Mouse (Mus musculus) adrenal gland, postnatal 10 days (tissue): ENCODE measurements around the gene Hist1h3h. TPM values are rescaled to one million over a fixed set of nuclear protein-coding genes. Genes with fewer than 3 reads are reported as not detected.
"Not testable (repeated sequence)": the region's sequence is repeated elsewhere in the genome, so short reads cannot be mapped to it uniquely, and the experiment has no call there.

Experiments
- DNase-seq: peaks from one replicate; pipeline ENCODE4 v3.0.0; 2021; ENCODE audit warnings: mixed read lengths
- long read RNA-seq, 2 experiments: library from polyadenylated mRNA; stranded (forward); transcript quantifications; one replicate each; pipeline ENCODE4 v2.0.0; 2021
- total RNA-seq, 2 experiments: library from RNA; stranded (reverse); gene quantifications; 2 replicates each; pipeline ENCODE4 v1.2.3; 2021

Hist1h3h gene
- 100 to 1,000 TPM; 397 to 474 TPM for total RNA-seq
- long read RNA-seq, experiment 1: 0 reads
- long read RNA-seq, experiment 2: 0 reads

- peak; percentile 89 for DNase-seq
These were observed at the start of gene Hist1h3h for GRCm38 (mm10) chr13:21717397-21718357. TSS of gene Hist1h3h (plus strand) at chr13:21717659.

- DNase-seq: no peak
These were observed 40.2 kb upstream of the Hist1h3h start, which contains the start of gene Olfr1360 for GRCm38 (mm10) chr13:21677305-21677704. TSS of gene Olfr1360 (minus strand) at chr13:21677405.

GRCm38 (mm10) chr13:21697811-21698210 lies 19.6 kb upstream of the Hist1h3h start, which contains the start of gene Olfr1359:
TSS of gene Olfr1359 (plus strand) at chr13:21698111.
- no peak for DNase-seq

DNA sequence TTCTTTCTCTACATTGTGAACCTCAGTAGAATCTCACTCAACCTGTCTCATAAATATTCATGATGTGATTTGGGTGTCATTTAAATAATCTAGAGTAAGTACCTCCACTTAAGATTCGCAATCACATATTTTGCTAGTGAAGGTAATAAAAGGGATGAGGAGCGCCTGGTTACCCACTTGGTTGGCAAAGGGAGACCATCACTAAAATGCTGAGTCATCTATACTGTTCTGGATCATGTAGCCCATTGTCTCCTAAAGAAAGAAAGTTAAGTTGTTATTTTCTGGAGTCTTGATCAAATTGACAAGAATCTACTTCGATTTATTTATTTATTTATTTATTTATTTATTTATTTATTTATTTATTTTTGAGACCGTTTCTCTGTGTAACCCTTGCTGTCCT lies 10.8 kb upstream of the Hist1h3h start:
- no peak for DNase-seq

GRCm38 (mm10) chr13:21710031-21710711 lies 7.3 kb upstream of the Hist1h3h start:
- DNase-seq: peak; percentile 91

DNA sequence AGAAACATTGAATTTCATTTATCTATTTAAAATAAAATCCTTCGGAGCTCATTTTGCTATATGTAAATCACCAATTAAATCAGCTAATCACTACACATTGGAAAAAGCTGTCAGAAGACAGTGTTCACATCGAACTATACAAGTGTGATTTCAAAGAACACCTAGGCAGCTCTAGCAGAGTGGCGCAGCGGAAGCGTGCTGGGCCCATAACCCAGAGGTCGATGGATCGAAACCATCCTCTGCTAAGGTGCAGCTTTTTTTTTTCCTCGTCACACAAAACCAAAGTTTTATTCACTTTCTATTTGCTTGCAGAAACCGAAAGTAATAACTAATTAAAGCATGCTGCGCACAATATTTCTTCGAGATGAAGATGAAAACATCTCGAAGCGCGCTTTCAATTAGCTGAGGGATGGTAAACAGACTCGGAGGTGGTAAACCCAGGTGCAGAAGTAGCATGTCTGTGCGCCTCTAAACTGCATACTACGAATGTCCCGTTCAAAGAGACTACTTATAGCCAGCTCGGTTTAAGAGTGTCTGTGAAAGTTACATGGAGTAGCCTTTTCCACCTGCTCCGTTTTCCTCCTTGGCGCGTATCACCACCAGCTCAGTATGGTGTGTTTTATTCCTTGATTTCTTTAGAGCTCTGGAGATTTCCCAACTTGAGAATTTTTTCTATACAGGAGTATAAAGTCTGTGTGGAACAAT lies 6.5 kb upstream of the Hist1h3h start:
- peak; percentile 85 for DNase-seq

DNA sequence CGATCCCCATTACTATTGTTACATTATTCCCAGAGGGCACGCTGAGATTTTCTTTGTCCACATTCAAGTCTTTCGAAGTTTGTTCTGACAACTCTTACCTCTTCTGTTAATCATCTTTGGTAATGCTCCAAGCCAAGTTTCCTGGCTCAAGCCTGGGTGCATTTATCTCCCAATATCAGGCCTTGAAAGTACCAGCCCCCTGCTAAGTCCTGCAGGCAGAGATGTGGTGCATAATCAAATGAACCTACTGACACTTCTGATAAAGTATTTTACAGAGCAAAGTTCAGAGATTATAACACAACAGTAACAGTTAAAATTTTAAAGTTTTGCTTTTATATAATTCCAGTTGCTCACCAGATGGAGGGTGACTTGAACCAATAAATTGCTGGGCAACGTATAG lies 5.8 kb upstream of the Hist1h3h start:
- no peak for DNase-seq

DNA sequence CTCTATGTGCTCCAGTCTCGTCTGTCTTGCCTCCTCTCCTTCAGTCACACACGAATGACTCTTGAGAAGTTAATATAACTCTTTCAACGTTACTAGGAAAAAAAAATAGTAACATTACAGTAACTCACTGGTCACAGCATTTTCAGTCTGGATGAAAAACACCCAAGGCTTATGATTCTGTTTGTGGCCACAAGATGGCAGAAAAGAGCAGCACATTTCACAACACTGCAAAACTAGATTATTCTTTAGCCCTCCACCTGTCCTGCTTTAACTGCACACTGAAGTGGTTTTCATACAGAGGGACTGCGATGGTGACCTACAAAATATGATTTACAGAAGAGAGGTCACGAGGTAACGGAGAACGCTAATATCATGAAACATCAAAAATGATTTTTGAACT lies 2.7 kb upstream of the Hist1h3h start:
- DNase-seq: peak; percentile 71

DNA sequence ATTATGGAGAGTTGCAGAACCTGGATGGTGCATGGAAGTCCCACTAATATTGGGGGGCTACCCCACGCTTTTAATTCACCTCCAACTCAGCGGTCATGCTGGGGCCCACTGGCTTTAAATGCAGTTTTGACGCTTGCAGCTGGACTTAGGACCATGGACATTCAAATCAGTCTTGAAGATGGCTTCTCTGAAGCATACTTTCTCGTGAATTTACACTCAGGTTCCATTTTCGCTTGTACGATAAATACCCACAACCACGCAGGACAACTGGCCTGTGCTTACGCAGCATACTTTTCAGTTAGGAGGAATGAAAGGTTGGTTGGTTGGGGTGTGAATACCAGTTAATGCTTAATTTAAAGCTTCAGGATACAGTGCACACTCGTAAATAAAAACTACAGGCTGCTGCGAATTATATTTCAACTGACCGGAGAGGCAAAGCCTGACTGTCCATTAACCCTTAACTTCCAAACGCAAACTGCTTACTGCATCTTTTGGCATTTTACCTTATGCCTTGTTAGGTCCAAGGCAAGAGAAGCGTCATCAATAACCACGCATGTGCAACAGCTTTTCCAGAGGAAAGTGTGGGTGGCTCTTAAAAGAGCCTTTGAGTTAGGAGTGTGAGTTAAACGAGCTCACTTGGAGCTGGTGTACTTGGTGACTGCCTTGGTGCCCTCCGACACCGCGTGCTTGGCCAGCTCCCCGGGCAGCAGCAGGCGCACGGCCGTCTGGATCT lies 2.2 kb upstream of the Hist1h3h start:
- DNase-seq: peak; percentile 21

- peak; percentile 83 for DNase-seq
These were observed 1.5 kb upstream of the Hist1h3h start, which contains the start of the genes Hist1h2bl and Hist1h2ai for GRCm38 (mm10) chr13:21715864-21716539. TSS of gene Hist1h2bl (minus strand) at chr13:21716143. TSS of gene Hist1h2ai (plus strand) at chr13:21716422.

GRCm38 (mm10) chr13:21716540-21717391 lies 693 bp upstream of the Hist1h3h start:
- DNase-seq: peak; percentile 10

- DNase-seq: no peak
These were observed 1.1 kb downstream of the Hist1h3h start for GRCm38 (mm10) chr13:21718381-21719080.

GRCm38 (mm10) chr13:21721107-21721756 lies 3.8 kb downstream of the Hist1h3h start:
- not testable (repeated sequence) for DNase-seq

DNA sequence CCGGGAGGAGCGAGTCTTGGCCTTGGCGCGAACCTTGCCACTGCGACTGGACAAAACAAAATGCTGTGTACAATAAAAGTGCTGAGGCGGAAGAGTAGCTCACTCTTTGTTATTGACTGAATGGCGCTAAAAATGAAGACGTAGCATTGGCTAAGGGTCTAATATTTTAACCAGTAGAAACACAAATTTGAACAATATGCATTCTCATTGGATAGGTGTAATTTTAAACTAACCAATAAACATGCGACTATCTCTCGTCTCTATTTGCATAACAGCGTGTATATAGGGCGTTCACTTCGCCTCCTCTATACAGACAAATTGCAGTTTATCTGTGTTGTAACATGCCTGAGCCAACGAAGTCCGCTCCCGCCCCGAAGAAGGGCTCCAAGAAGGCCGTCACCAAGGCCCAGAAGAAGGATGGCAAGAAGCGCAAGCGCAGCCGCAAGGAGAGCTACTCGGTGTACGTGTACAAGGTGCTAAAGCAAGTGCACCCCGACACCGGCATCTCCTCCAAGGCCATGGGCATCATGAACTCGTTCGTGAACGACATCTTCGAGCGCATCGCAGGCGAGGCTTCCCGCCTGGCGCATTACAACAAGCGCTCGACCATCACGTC lies 4.4 kb downstream of the Hist1h3h start, which contains the start of gene Hist1h2bm:
Hist1h2bm (plus strand) TSS at position 288 of the 616 bp plus-strand sequence.
- peak; percentile 65 for DNase-seq

DNA sequence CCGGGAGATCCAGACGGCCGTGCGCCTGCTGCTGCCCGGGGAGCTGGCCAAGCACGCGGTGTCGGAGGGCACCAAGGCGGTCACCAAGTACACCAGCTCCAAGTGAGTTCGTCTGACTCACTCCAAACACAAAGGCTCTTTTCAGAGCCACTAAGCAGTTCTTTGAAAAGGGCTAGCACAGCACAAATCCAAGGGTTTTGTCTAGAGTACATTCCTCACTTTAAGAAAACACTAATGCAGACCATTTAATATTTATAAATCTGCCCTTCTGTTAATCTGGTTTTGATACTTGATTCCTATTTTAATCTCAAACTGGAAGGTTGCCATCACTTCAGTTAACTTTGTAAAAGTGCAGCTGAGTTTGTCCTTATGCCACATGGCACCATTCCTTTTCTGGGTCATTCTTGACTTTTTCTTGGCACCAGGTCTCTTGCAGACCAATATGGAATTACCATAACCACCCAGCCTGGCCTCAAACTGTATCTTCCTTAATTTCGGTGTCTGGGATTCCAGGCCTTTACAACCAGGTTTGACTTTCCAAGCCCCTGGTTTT lies 5.0 kb downstream of the Hist1h3h start:
- no peak for DNase-seq

GRCm38 (mm10) chr13:21722993-21723836 lies 5.8 kb downstream of the Hist1h3h start:
- DNase-seq: no peak
